ENCODE assay signal across 35 mouse cellular contexts in the genomic region with DNA sequence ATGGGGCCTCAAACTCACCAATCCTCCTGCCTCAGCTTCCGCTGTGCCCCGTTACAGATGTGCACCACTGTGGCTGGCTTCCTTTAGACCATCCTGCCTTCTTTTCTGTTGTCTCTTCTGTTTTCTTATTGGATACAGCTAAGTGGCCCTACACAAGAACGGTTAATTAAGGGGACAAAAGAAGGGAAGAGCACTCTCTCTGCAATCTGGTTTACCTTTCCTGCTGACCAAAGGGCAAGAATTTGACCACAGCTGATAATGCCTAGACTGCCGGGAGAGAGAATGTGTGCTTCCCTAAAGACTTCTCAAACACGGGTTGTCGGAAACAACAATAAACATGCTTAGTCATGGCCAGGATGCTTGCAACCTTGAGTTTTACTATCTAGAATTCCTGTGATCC.
"Had no signal": no experiment of that assay in that cellular context is flagged by ENCODE, and none has a peak within 500 bp of the region (broad histone marks: within the 10 kb centered on the region; RNA-seq: fewer than 3 reads in every experiment).

No protein-coding gene starts in this region.

- H3K9ac ChIP-seq: heart, embryonic 12.5 days; heart, embryonic 13.5 days; heart, embryonic 15.5 days; hindbrain, embryonic 12.5 days; hindbrain, embryonic 13.5 days; hindbrain, embryonic 15.5 days; intestine, embryonic 15.5 days; kidney, embryonic 15.5 days had no signal

- H3K4me2 ChIP-seq: heart, embryonic 11.5 days; heart, embryonic 12.5 days; heart, embryonic 13.5 days; heart, embryonic 15.5 days; hindbrain, embryonic 12.5 days; hindbrain, embryonic 13.5 days; hindbrain, embryonic 15.5 days; intestine, embryonic 15.5 days; kidney, embryonic 15.5 days had no signal

- ATAC-seq: hindbrain, embryonic 16.5 days; hindbrain, postnatal 0 days; inflammation-experienced regulatory T-cells, adult 6 months; intestine, embryonic 15.5 days; intestine, embryonic 16.5 days; intestine, postnatal 0 days had no signal

- H3K27ac ChIP-seq: heart, embryonic 10.5 days; heart, embryonic 13.5 days; heart, embryonic 15.5 days; hindbrain, embryonic 10.5 days; hindbrain, embryonic 12.5 days; hindbrain, embryonic 13.5 days; hindbrain, embryonic 15.5 days; hindbrain, postnatal 0 days; intestine, embryonic 15.5 days; kidney, embryonic 15.5 days; kidney, postnatal 0 days; layer of hippocampus, adult 2 months; left cerebral cortex, adult 2 months had no signal

- DNase-seq: heart, postnatal 10 days; heart, postnatal 14 days; heart, postnatal 36 days; heart, postnatal 4 days; kidney, adult 11 months; kidney, adult 18-20 months; kidney, adult 2 months; kidney, adult 8-10 months; kidney, adult 9 months; kidney, postnatal 10 days; kidney, postnatal 14 days; kidney, postnatal 25 days; kidney, postnatal 36 days; kidney, postnatal 4 days; layer of hippocampus, adult 9-11 months; layer of hippocampus, postnatal 36 days had no signal

- H3K27me3 ChIP-seq: heart, embryonic 12.5 days; heart, embryonic 13.5 days; heart, embryonic 15.5 days; hindbrain, embryonic 12.5 days; hindbrain, embryonic 13.5 days; hindbrain, embryonic 15.5 days; intestine, embryonic 15.5 days; kidney, embryonic 15.5 days had no signal

- H3K4me3 ChIP-seq: heart, embryonic 10.5 days; heart, embryonic 12.5 days; heart, embryonic 13.5 days; heart, embryonic 15.5 days; hindbrain, embryonic 10.5 days; hindbrain, embryonic 12.5 days; hindbrain, embryonic 13.5 days; hindbrain, embryonic 15.5 days; intestine, embryonic 15.5 days; kidney, embryonic 15.5 days; layer of hippocampus, adult 2 months; left cerebral cortex, adult 2 months had no signal

- H3K9me3 ChIP-seq: heart, embryonic 10.5 days; heart, embryonic 12.5 days; heart, embryonic 13.5 days; heart, embryonic 15.5 days; hindbrain, embryonic 10.5 days; hindbrain, embryonic 12.5 days; hindbrain, embryonic 13.5 days; hindbrain, embryonic 15.5 days; intestine, embryonic 15.5 days; kidney, embryonic 15.5 days had no signal

- H3K4me1 ChIP-seq: heart, embryonic 10.5 days; heart, embryonic 15.5 days; hindbrain, embryonic 12.5 days; hindbrain, embryonic 13.5 days; hindbrain, embryonic 15.5 days had no signal

- H3K36me3 ChIP-seq: heart, embryonic 10.5 days; heart, embryonic 12.5 days; heart, embryonic 13.5 days; heart, embryonic 15.5 days; hindbrain, embryonic 10.5 days; hindbrain, embryonic 12.5 days; hindbrain, embryonic 13.5 days; hindbrain, embryonic 15.5 days; intestine, embryonic 15.5 days; kidney, embryonic 15.5 days had no signal
